Mouse (Mus musculus): ENCODE measurements at regions not wholly inside any gene's neighbourhood (a gene's known extent, or its start where the extent isn't known, plus 50 kb on each side); places are given as distances from the start of the nearest gene placed in this dataset.
A peak's percentile ranks its signal among the peaks of the same experiment; 100 is the strongest.

- no peak for DNase-seq
These were observed 2664.7 kb upstream of the Lrrc6 start for GRCm38 (mm10) chr15:69165482-69165801.

- no peak for DNase-seq
These were observed 2664.1 kb upstream of the Lrrc6 start for GRCm38 (mm10) chr15:69164581-69165481.

GRCm38 (mm10) chr15:69161036-69161435 is 2660.3 kb upstream of the Lrrc6 start:
- peak; percentile 27 to 52 for DNase-seq

GRCm38 (mm10) chr15:69158124-69158523 is 2657.4 kb upstream of the Lrrc6 start:
- DNase-seq: no peak

Measured in cerebellum, postnatal 10 days (tissue).